Comparison of ENCODE assay signal across 19 mouse cellular contexts in genomic region chr12:59620340-59620739, GRCm38 (mm10).
A peak's percentile ranks its signal among the peaks of the same experiment; 100 is the strongest.
DNase-seq lines count a peak whose midpoint lies in the region; ATAC-seq lines count a peak whose summit lies in the region.
"Had no signal": no experiment of that assay in that cellular context is flagged by ENCODE, and none has a peak within 500 bp of the region (broad histone marks: within the 10 kb centered on the region; RNA-seq: fewer than 3 reads in every experiment).

No protein-coding gene starts in this region.

- peak; percentile 61 to 87 for DNase-seq in frontal cortex, postnatal 36 days (ENCODE audit: low spot score in 2 of 2)
- peak; percentile 39 to 63 for DNase-seq in left cerebral cortex, adult 18-20 months (ENCODE audit: low spot score in 2 of 2)
- peak; percentile 56 to 81 for DNase-seq in right cerebral cortex, postnatal 10 days (ENCODE audit: low spot score in 2 of 2)
- DNase-seq in retina, embryonic 14.5 days (ENCODE audit: low spot score), result no peak
- DNase-seq in lung, adult 18-20 months, result no peak
- no peak for DNase-seq in embryo, embryonic 10.5 days (ENCODE audit: low spot score)
- no peak for DNase-seq in cerebellum, postnatal 36 days
- DNase-seq: adrenal gland, postnatal 25 days; B cell, adult 2 months; cerebellum, adult 18-20 months; heart, postnatal 14 days; kidney, postnatal 14 days; liver, postnatal 0 days; lung, postnatal 36 days; retina, postnatal 1 day had no signal

- ATAC-seq in frontal cortex, adult (ENCODE audit: low TSS enrichment), result peak; percentile 91
- ATAC-seq: forebrain, embryonic 13.5 days; inflammation-experienced regulatory T-cells, adult 6 months; liver, postnatal 0 days; midbrain, embryonic 16.5 days had no signal

Comparison
In these comparisons a context has a peak if more than half of its experiments do, and no peak if none do; other contexts are left out.
1. DNase-seq: peak in frontal cortex, postnatal 36 days (2 of 2), left cerebral cortex, adult 18-20 months (2 of 2) and right cerebral cortex, postnatal 10 days (2 of 2); none in retina, embryonic 14.5 days (single experiment), lung, adult 18-20 months (0 of 2), embryo, embryonic 10.5 days (single experiment) and cerebellum, postnatal 36 days (0 of 2).